Mouse (Mus musculus): ENCODE measurements around the gene Tnnc2. TPM values are rescaled to one million over a fixed set of nuclear protein-coding genes. Genes with fewer than 3 reads are reported as not detected.

Gene Tnnc2
- total RNA-seq, 1 experiment from 2014 or later, result not detected

- ATAC-seq (replicated peaks; ENCODE audit: insufficient number of reproducible peaks, low FRiP score, low TSS enrichment, poor library complexity, severe bottlenecking), result no peak
Observed at GRCm38 (mm10) chr2:164754105-164754504, 25.7 kb downstream of the Tnnc2 start.

- ATAC-seq (replicated peaks; ENCODE audit: insufficient number of reproducible peaks, low FRiP score, low TSS enrichment, poor library complexity, severe bottlenecking), result no peak
Observed at GRCm38 (mm10) chr2:164752454-164752853, 27.3 kb downstream of the Tnnc2 start.

- ATAC-seq (replicated peaks; ENCODE audit: insufficient number of reproducible peaks, low FRiP score, low TSS enrichment, poor library complexity, severe bottlenecking), result no peak
Observed at GRCm38 (mm10) chr2:164748991-164749390, 30.8 kb downstream of the Tnnc2 start.

- ATAC-seq (replicated peaks; ENCODE audit: insufficient number of reproducible peaks, low FRiP score, low TSS enrichment, poor library complexity, severe bottlenecking), result no peak
Observed at GRCm38 (mm10) chr2:164748191-164748590, 31.6 kb downstream of the Tnnc2 start.

DNA sequence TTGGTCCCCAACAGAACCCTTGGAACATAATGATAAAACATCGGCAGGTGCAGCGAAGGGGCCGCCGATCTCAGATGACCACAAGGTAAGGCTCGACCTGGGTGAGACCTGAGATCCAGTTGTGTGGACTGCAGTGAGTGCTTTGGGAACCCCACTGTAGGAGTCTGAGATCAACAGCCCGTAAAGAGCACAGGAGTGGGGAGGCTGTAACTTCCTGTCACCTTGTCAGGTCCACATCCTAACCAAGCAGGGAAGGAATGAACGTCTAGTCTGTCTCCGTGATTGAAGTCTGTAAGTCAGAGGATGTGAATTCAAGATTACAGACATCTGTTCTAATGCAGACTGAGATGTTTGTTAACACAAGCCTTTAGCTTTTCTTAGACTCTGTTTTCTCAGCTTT lies 33.1 kb downstream of the Tnnc2 start:
- ATAC-seq (replicated peaks; ENCODE audit: insufficient number of reproducible peaks, low FRiP score, low TSS enrichment, poor library complexity, severe bottlenecking), result no peak

DNA sequence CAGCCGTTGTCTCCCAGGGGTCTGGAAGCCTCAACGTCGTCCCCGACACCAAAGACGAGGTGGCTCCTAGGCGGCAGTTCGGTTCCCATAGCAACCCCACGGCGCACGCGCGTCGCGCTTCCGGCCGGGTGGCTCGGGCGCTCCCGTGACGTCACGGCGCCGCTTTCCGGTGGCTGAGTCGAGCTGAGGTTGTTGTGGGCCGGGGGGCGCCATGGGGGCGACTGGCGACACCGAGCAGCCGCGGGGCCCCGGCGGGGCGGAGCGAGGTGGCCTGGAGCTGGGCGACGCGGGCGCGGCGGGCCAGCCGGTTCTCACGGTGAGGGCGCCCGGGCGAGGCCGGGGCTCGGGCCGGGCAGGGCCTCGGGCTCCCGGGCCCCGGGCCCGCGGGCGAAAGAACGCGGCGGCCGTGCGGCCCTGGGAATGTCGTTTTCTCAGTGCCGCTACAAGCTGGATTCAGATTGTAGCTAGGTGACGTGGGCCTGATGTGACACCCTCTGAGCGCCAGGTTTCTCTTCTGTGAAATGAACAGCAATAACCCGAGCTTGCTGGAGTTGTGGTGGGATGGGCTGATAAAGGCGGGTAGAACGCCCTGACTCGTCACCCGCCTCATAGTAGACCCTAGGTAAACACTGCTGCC lies 33.8 kb downstream of the Tnnc2 start, which contains the start of the genes Wfdc3 and Dnttip1:
Wfdc3 (minus strand) TSS at position 89 of the 637 bp plus-strand sequence.
Dnttip1 (plus strand) TSS at position 141 of the 637 bp plus-strand sequence.
- peak; percentile 76 for ATAC-seq (replicated peaks; ENCODE audit: insufficient number of reproducible peaks, low FRiP score, low TSS enrichment, poor library complexity, severe bottlenecking)

DNA sequence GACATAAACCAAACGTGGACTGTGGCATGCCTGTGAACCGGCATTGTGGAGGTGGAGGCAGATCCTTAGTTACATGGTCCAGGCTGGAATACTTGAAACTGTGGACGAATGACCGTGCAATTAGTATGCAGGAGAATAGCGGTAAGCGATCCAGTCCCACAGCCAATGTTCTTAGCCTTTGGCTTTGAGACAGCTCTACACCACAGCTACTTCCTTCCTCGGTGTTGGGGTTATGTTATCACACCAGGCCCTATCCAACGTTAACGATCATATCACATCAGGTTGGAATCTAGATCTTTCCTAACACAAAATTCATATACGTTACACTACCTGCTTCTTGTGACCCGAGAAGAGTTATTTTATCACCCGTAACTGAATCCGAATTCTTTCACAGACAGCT lies 34.8 kb downstream of the Tnnc2 start:
- no peak for ATAC-seq (replicated peaks; ENCODE audit: insufficient number of reproducible peaks, low FRiP score, low TSS enrichment, poor library complexity, severe bottlenecking)

- no peak for ATAC-seq (replicated peaks; ENCODE audit: insufficient number of reproducible peaks, low FRiP score, low TSS enrichment, poor library complexity, severe bottlenecking)
Observed at GRCm38 (mm10) chr2:164739876-164740275, 39.9 kb downstream of the Tnnc2 start.

- ATAC-seq (replicated peaks; ENCODE audit: insufficient number of reproducible peaks, low FRiP score, low TSS enrichment, poor library complexity, severe bottlenecking), result no peak
Observed at GRCm38 (mm10) chr2:164737377-164738090, 42.2 kb downstream of the Tnnc2 start.

GRCm38 (mm10) chr2:164735446-164735845 lies 44.3 kb downstream of the Tnnc2 start:
- no peak for ATAC-seq (replicated peaks; ENCODE audit: insufficient number of reproducible peaks, low FRiP score, low TSS enrichment, poor library complexity, severe bottlenecking)

- ATAC-seq (replicated peaks; ENCODE audit: insufficient number of reproducible peaks, low FRiP score, low TSS enrichment, poor library complexity, severe bottlenecking), result no peak
Observed at GRCm38 (mm10) chr2:164734839-164735238, 44.9 kb downstream of the Tnnc2 start.

- no peak for ATAC-seq (replicated peaks; ENCODE audit: insufficient number of reproducible peaks, low FRiP score, low TSS enrichment, poor library complexity, severe bottlenecking)
Observed at GRCm38 (mm10) chr2:164733259-164733658, 46.5 kb downstream of the Tnnc2 start.

DNA sequence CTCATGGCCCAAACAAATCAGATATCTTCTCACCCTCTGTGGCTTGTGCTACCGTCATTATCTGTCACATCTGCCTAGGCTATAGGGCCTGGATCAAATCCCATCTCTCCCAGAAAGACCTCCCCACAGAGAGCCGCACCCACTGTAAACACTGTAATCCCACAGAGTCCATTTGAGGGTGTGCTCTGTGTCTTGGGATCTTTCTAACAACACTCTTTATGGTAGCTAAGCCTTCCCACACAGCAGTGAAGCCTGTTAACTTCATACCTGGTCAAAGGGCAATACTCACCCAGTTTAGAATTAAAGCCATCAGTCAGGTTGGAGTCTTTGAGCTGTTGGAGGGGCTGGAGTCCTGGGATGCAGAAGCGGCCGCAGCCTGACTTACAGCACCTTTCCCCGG lies 48.0 kb downstream of the Tnnc2 start:
- ATAC-seq (replicated peaks; ENCODE audit: insufficient number of reproducible peaks, low FRiP score, low TSS enrichment, poor library complexity, severe bottlenecking), result no peak

Other genes starting within 250 kb of the Tnnc2 start
- 1.4 TPM in 1 of 3 replicates, not detected in the others for gene Wfdc2, start 217.6 kb downstream of the Tnnc2 start, total RNA-seq (2017)
- not detected in 3 replicates for gene Spint3, start 206.5 kb downstream of the Tnnc2 start, total RNA-seq (2017)
- gene Wfdc6a, start 194.5 kb downstream of the Tnnc2 start, total RNA-seq (2017), result 0.87 TPM in 1 of 3 replicates, not detected in the others
- gene Eppin, start 186.4 kb downstream of the Tnnc2 start, total RNA-seq (2017), result not detected in 3 replicates
- not detected in 3 replicates for gene Wfdc6b, start 166.4 kb downstream of the Tnnc2 start, total RNA-seq (2017)
- not detected in 3 replicates for gene Wfdc8, start 166.3 kb downstream of the Tnnc2 start, total RNA-seq (2017)
- not detected in 3 replicates for gene Wfdc16, start 141.2 kb downstream of the Tnnc2 start, total RNA-seq (2017)
- not detected in 3 replicates for gene Wfdc10, start 123.9 kb downstream of the Tnnc2 start, total RNA-seq (2017)
- not detected in 3 replicates for gene Wfdc9, start 123.4 kb downstream of the Tnnc2 start, total RNA-seq (2017)
- not detected in 3 replicates for gene Wfdc11, start 105.9 kb downstream of the Tnnc2 start, total RNA-seq (2017)
- gene Wfdc13, start 94.9 kb downstream of the Tnnc2 start, total RNA-seq (2017), result not detected in 3 replicates
- not detected in 3 replicates for gene Spint4, start 81.5 kb downstream of the Tnnc2 start, total RNA-seq (2017)
- not detected in 3 replicates for gene Spint5, start 64.7 kb downstream of the Tnnc2 start, total RNA-seq (2017)
- gene Wfdc3, start 34.0 kb downstream of the Tnnc2 start, total RNA-seq (2017), result not detected in 3 replicates
- 18.2 to 23.6 TPM (median 20.1 TPM) in 3 replicates for gene Dnttip1, start 34.0 kb downstream of the Tnnc2 start, total RNA-seq (2017)
- 2.7 to 5.1 TPM (median 3.5 TPM) in 3 replicates for gene Ube2c, start 10.1 kb downstream of the Tnnc2 start, total RNA-seq (2017)
- 2.9 to 6.0 TPM (median 5.5 TPM) in 3 replicates for gene Snx21, start 5.9 kb upstream of the Tnnc2 start, total RNA-seq (2017)
- gene Acot8, start 24.9 kb upstream of the Tnnc2 start, total RNA-seq (2017), result 31.0 to 45.3 TPM (median 42.4 TPM) in 3 replicates
- gene Zswim3, start 25.1 kb upstream of the Tnnc2 start, total RNA-seq (2017), result 1.2 to 5.3 TPM (median 1.9 TPM) in 3 replicates
- gene Zswim1, start 42.7 kb upstream of the Tnnc2 start, total RNA-seq (2017), result 0.67 to 1.8 TPM (median 1.7 TPM) in 3 replicates
- not detected in 3 replicates for gene Spata25, start 48.6 kb upstream of the Tnnc2 start, total RNA-seq (2017)
- gene Ctsa, start 52.9 kb upstream of the Tnnc2 start, total RNA-seq (2017), result 283 to 459 TPM (median 330 TPM) in 3 replicates
- gene Neurl2, start 53.5 kb upstream of the Tnnc2 start, total RNA-seq (2017), result 0.97 to 3.0 TPM (median 2.3 TPM) in 3 replicates
- gene Pltp, start 77.7 kb upstream of the Tnnc2 start, total RNA-seq (2017), result 37.3 to 58.3 TPM (median 46.8 TPM) in 3 replicates
- gene Pcif1, start 99.3 kb upstream of the Tnnc2 start, total RNA-seq (2017), result 60.0 to 62.1 TPM (median 60.1 TPM) in 3 replicates
- 9.1 to 21.0 TPM (median 12.5 TPM) in 3 replicates for gene Zfp335, start 131.8 kb upstream of the Tnnc2 start, total RNA-seq (2017)
- gene Mmp9, start 160.8 kb upstream of the Tnnc2 start, total RNA-seq (2017), result 1.7 to 19.4 TPM (median 15.0 TPM) in 3 replicates
- gene Slc12a5, start 180.8 kb upstream of the Tnnc2 start, total RNA-seq (2017), result 0.11 to 1.7 TPM (median 0.29 TPM) in 3 replicates

All from monocyte, adult 5-6 weeks (primary cell).